Mouse (Mus musculus): ENCODE measurements at regions not wholly inside any gene's neighbourhood (a gene's known extent, or its start where the extent isn't known, plus 50 kb on each side); places are given as distances from the start of the nearest gene placed in this dataset.

- DNase-seq (ENCODE audit: low spot score) = no peak
- Histone ChIP-seq H3K4me1 (replicated peaks) (peaks cover 33% of the 10 kb centered on the region), H3K36me3 (peaks cover 18% of the 10 kb centered on the region), H3K27me3 (ENCODE audit: insufficient read depth, poor library complexity, severe bottlenecking) (no peaks in the 10 kb centered on the region), H3K9me3 (0 out of 2 replicates have a peak, but pooled peaks cover 2% of the 10 kb centered on the region), H3K4me3 (peak overlapping the region; percentile 70), H3K27ac (peak overlapping the region; percentile 96)
- WGBS = 38% methylated on average over 6 of the region's 6 CpGs
Observed at GRCm38 (mm10) chr16:77328628-77329159, 273.2 kb downstream of the Gm11146 start.

- H3K4me1 ChIP-seq (replicated peaks) = peaks cover 33% of the 10 kb centered on the region
- 60% methylated on average over 5 of the region's 5 CpGs for WGBS
- no peaks in the 10 kb centered on the region for H3K9me3 ChIP-seq
Observed at GRCm38 (mm10) chr16:77328049-77328448, 273.8 kb downstream of the Gm11146 start.

GRCm38 (mm10) chr16:77322338-77322737, 279.6 kb downstream of the Gm11146 start:
- WGBS = 44% methylated on average over 5 of the region's 5 CpGs
- no peak overlapping the region for H3K27ac ChIP-seq
- DNase-seq (ENCODE audit: low spot score) = peak; percentile 16
- no peak overlapping the region for H3K4me3 ChIP-seq
- H3K27me3 ChIP-seq (ENCODE audit: insufficient read depth, poor library complexity, severe bottlenecking) = no peaks in the 10 kb centered on the region
- no peaks in the 10 kb centered on the region for H3K36me3 ChIP-seq
- no peaks in the 10 kb centered on the region for H3K9me3 ChIP-seq
- H3K4me1 ChIP-seq (replicated peaks) = peaks cover 4% of the 10 kb centered on the region; the same call in 1 of the 2 replicates

More at GRCm38 (mm10) chr16:77328049-77328448, 273.8 kb downstream of the Gm11146 start:
- no peaks in the 10 kb centered on the region for H3K27me3 ChIP-seq (ENCODE audit: insufficient read depth, poor library complexity, severe bottlenecking)
- H3K27ac ChIP-seq = no peak overlapping the region
- peaks cover 12% of the 10 kb centered on the region for H3K36me3 ChIP-seq
- no peak for DNase-seq (ENCODE audit: low spot score)
- H3K4me3 ChIP-seq = peak overlapping the region; percentile 70

GRCm38 (mm10) chr16:77318150-77318549, 283.7 kb downstream of the Gm11146 start:
- WGBS = 95% methylated on average over 1 of the region's 1 CpGs

GRCm38 (mm10) chr16:77315354-77315753, 286.5 kb downstream of the Gm11146 start:
- no peak overlapping the region for H3K4me3 ChIP-seq
- no peaks in the 10 kb centered on the region for H3K4me1 ChIP-seq (replicated peaks)
- no peaks in the 10 kb centered on the region for H3K27me3 ChIP-seq (ENCODE audit: insufficient read depth, poor library complexity, severe bottlenecking)
- DNase-seq (ENCODE audit: low spot score) = no peak
- no peaks in the 10 kb centered on the region for H3K36me3 ChIP-seq
- 87% methylated on average over 1 of the region's 1 CpGs for WGBS
- no peak overlapping the region for H3K27ac ChIP-seq
- H3K9me3 ChIP-seq = no peaks in the 10 kb centered on the region

More at GRCm38 (mm10) chr16:77318150-77318549, 283.7 kb downstream of the Gm11146 start:
- H3K27ac ChIP-seq = no peak overlapping the region
- H3K27me3 ChIP-seq (ENCODE audit: insufficient read depth, poor library complexity, severe bottlenecking) = no peaks in the 10 kb centered on the region
- H3K36me3 ChIP-seq = no peaks in the 10 kb centered on the region
- H3K9me3 ChIP-seq = no peaks in the 10 kb centered on the region
- H3K4me1 ChIP-seq (replicated peaks) = peaks cover 4% of the 10 kb centered on the region; the same call in 1 of the 2 replicates
- no peak for DNase-seq (ENCODE audit: low spot score)
- H3K4me3 ChIP-seq = no peak overlapping the region

GRCm38 (mm10) chr16:77313195-77313594, 288.7 kb downstream of the Gm11146 start:
- H3K4me3 ChIP-seq = no peak overlapping the region
- H3K36me3 ChIP-seq = no peaks in the 10 kb centered on the region
- H3K27me3 ChIP-seq (ENCODE audit: insufficient read depth, poor library complexity, severe bottlenecking) = no peaks in the 10 kb centered on the region
- no peak overlapping the region for H3K27ac ChIP-seq
- no peaks in the 10 kb centered on the region for H3K4me1 ChIP-seq (replicated peaks)
- H3K9me3 ChIP-seq = no peaks in the 10 kb centered on the region
- DNase-seq (ENCODE audit: low spot score) = no peak

- Histone ChIP-seq H3K36me3 (no peaks in the 10 kb centered on the region), H3K9me3 (no peaks in the 10 kb centered on the region), H3K27me3 (ENCODE audit: insufficient read depth, poor library complexity, severe bottlenecking) (no peaks in the 10 kb centered on the region), H3K4me3 (no peak overlapping the region), H3K4me1 (replicated peaks) (peaks cover 8% of the 10 kb centered on the region; the same call in 1 of the 2 replicates), H3K27ac (no peak overlapping the region)
- WGBS = 79% methylated on average over 6 of the region's 6 CpGs
- DNase-seq (ENCODE audit: low spot score) = no peak
Observed at GRCm38 (mm10) chr16:77301270-77302171, 288.0 kb downstream of the Usp25 start.

GRCm38 (mm10) chr16:77300572-77301213, 287.2 kb downstream of the Usp25 start:
- Histone ChIP-seq H3K4me3 (no peak overlapping the region), H3K27ac (no peak overlapping the region)
- 73% methylated on average over 6 of the region's 6 CpGs for WGBS

GRCm38 (mm10) chr16:77295574-77296355, 282.3 kb downstream of the Usp25 start:
- H3K4me1 ChIP-seq (replicated peaks) = no peaks in the 10 kb centered on the region
- 83% methylated on average over 4 of the region's 4 CpGs for WGBS
- no peak overlapping the region for H3K27ac ChIP-seq
- no peaks in the 10 kb centered on the region for H3K9me3 ChIP-seq
- no peaks in the 10 kb centered on the region for H3K36me3 ChIP-seq
- no peak for DNase-seq (ENCODE audit: low spot score)
- H3K27me3 ChIP-seq (ENCODE audit: insufficient read depth, poor library complexity, severe bottlenecking) = no peaks in the 10 kb centered on the region
- H3K4me3 ChIP-seq = no peak overlapping the region

More at GRCm38 (mm10) chr16:77300572-77301213, 287.2 kb downstream of the Usp25 start:
- Histone ChIP-seq H3K4me1 (replicated peaks) (peaks cover 8% of the 10 kb centered on the region; the same call in 1 of the 2 replicates), H3K36me3 (no peaks in the 10 kb centered on the region), H3K9me3 (no peaks in the 10 kb centered on the region), H3K27me3 (ENCODE audit: insufficient read depth, poor library complexity, severe bottlenecking) (no peaks in the 10 kb centered on the region)
- no peak for DNase-seq (ENCODE audit: low spot score)

GRCm38 (mm10) chr16:77292317-77292771, 278.8 kb downstream of the Usp25 start:
- no peak for DNase-seq (ENCODE audit: low spot score)
- Histone ChIP-seq H3K9me3 (no peaks in the 10 kb centered on the region), H3K27me3 (ENCODE audit: insufficient read depth, poor library complexity, severe bottlenecking) (no peaks in the 10 kb centered on the region), H3K4me3 (no peak overlapping the region), H3K27ac (no peak overlapping the region), H3K4me1 (replicated peaks) (no peaks in the 10 kb centered on the region), H3K36me3 (no peaks in the 10 kb centered on the region)
- 82% methylated on average over 2 of the region's 2 CpGs for WGBS

GRCm38 (mm10) chr16:77291723-77292316, 278.3 kb downstream of the Usp25 start:
- H3K27ac ChIP-seq = no peak overlapping the region
- H3K4me3 ChIP-seq = no peak overlapping the region
- H3K4me1 ChIP-seq (replicated peaks) = no peaks in the 10 kb centered on the region
- H3K9me3 ChIP-seq = no peaks in the 10 kb centered on the region
- 93% methylated on average over 8 of the region's 8 CpGs for WGBS
- H3K27me3 ChIP-seq (ENCODE audit: insufficient read depth, poor library complexity, severe bottlenecking) = no peaks in the 10 kb centered on the region
- no peaks in the 10 kb centered on the region for H3K36me3 ChIP-seq
- no peak for DNase-seq (ENCODE audit: low spot score)

- no peak for DNase-seq (ENCODE audit: low spot score)
- no peaks in the 10 kb centered on the region for H3K4me1 ChIP-seq (replicated peaks)
- H3K36me3 ChIP-seq = no peaks in the 10 kb centered on the region
- no peak overlapping the region for H3K27ac ChIP-seq
- WGBS = 92% methylated on average over 4 of the region's 4 CpGs
- no peaks in the 10 kb centered on the region for H3K9me3 ChIP-seq
- no peak overlapping the region for H3K4me3 ChIP-seq
- H3K27me3 ChIP-seq (ENCODE audit: insufficient read depth, poor library complexity, severe bottlenecking) = no peaks in the 10 kb centered on the region
Observed at GRCm38 (mm10) chr16:77284205-77284604, 270.7 kb downstream of the Usp25 start.
